Mouse (Mus musculus): ENCODE results near the gene Fbxo39.

Gene Fbxo39

DNA sequence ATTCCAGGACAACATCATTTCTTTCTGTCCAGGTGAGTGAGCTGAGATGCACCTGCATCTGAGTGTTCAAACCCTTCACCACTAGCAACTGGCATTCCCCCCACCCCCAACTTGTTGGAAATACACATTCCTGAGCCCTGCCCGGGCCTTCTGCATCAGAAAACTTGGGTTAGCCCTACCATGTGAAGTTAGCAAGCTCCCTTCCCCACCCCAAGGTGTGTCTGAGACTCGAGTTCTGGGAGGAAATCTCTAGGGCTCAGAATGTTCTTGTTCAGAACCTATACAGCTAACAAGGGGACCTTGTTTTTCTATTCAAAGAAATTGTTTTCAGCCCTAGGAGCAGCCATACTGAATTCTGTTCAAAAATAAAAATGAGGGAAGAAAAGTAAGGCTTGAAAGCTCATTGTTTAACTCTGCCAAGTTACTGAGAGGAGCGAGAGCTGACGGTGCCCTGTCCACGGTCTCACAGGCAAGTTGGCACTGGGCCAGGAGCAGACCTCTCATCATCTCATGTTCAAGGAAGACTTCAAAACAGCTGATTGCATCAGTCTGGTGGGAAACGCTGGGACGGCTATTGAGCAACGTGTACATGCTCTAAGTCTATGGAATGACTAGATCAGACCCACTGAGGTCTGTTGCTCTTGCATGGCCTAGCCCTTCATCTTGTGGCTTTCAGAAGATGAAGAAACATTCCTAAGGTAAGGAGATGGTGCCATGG, 49.4 kb downstream of the Fbxo39 start:
- peak; percentile 24 to 61 for DNase-seq

DNA sequence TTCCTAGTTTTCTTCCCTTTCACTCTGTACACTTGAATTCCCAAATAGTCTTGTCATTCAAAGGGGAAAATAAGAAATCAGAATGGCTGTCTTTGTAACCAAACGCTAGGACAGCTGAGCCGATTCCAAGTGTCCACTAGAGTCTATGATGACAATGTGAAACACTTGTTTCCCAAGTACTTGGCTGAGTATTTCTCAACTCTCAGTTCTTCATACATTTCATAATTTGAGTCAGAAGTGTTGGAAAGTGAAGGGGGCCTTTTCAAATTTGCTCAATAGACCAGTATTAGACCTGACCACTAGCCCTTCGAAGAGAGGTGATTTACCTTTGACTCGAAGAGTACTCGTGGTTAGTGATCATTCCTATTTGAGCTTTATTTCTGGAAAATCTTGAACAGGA, 50.3 kb downstream of the Fbxo39 start:
- DNase-seq = peak in 1 of 2 experiments; percentile 18

DNA sequence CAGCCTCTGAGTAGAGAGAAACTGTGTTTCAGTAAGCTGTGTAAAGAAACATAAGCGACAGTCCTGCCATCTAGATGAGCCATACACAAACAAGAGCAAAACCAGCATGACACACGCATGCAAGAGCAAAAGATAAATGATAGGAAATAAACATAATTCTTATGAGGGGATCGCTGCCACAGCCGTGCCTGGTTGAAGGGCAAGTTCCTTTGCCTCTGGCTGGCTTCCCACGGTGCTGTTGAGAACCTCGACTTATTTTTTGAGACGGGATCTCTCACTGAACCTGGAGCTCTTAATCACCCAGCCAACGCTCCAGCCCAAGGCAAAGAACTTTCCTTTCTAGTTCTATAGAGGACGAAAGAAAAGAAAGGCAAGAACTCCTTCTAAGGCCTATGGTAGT, 51.9 kb downstream of the Fbxo39 start:
- no peak for DNase-seq

DNA sequence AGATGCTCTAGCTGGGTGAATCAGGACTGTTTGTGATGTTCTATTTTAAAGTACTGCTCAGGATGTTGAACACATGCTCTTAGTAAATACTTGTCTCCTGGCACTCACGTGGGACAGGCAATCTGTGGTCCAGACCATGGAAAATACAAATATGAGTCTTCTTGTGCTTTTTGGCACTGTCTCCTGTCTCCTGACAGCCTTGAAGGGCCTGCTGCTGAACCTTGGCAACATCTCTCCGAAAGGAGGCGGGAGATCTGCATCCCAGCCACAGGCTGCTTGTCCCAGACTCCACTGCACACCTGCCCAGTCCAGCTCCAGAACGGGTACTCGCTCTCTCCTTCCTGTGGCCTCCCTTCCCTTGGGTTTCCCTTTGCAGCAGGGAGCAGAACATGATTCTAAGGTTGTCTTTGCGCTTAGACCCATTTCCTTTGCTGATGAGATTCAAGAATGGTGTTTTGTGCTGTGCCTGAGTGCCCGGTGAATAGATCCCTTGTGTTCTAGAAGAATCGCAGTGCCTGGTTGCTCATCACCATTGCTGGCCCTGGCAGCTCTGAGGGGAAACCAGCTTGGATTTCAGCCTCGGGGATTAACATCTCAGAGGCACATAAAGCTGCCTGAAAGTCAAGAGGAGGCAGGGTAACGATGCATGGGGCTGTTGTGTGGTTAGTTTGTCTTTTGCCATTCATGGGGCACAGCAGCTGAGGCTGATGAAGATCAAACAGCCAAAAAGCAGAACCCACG, 53.9 kb downstream of the Fbxo39 start:
- DNase-seq = no peak
